Mouse (Mus musculus) ES-Bruce4 (cell line): ENCODE results near the gene Dguok. TPM values are rescaled to one million over a fixed set of nuclear protein-coding genes. Genes with fewer than 3 reads are reported as not detected.

Source experiments
- H3K27ac ChIP-seq: 2 replicates; pipeline ENCODE4 v1.5.1; 2012; ENCODE audit warnings: low read length, inconsistent platforms; ENCODE audit not compliant: insufficient read depth
- H3K27me3 ChIP-seq: 2 replicates; pipeline ENCODE4 v1.6.1; 2012; ENCODE audit warnings: mild to moderate bottlenecking, low read length, inconsistent platforms; ENCODE audit not compliant: control insufficient read depth, poor library complexity, insufficient read depth, severe bottlenecking
- H3K36me3 ChIP-seq: 2 replicates; pipeline ENCODE4 v1.6.1; 2012; ENCODE audit warnings: inconsistent platforms, mild to moderate bottlenecking, low read length, moderate library complexity; ENCODE audit not compliant: control insufficient read depth, poor library complexity, insufficient read depth, severe bottlenecking
- H3K4me1 ChIP-seq: one replicate; pipeline ENCODE4 v1.8.1; 2011; ENCODE audit warnings: low read length; ENCODE audit not compliant: control insufficient read depth, insufficient read depth
- H3K4me3 ChIP-seq: 2 replicates; pipeline ENCODE4 v1.5.1; 2011; ENCODE audit warnings: low read depth, mild to moderate bottlenecking, low read length
- H3K9ac ChIP-seq: 2 replicates; pipeline ENCODE4 v1.6.1; 2012; ENCODE audit warnings: low read depth, mild to moderate bottlenecking, inconsistent platforms; ENCODE audit not compliant: poor library complexity, severe bottlenecking
- H3K9me3 ChIP-seq: replicated peaks from 2 replicates; pipeline ENCODE4 v1.6.1; 2012; ENCODE audit warnings: mild to moderate bottlenecking, low read length, inconsistent platforms; ENCODE audit not compliant: control insufficient read depth, poor library complexity, insufficient read depth, severe bottlenecking
- CTCF ChIP-seq: IDR thresholded peaks from one replicate; pipeline ENCODE4 v1.8.1; 2011; ENCODE audit warnings: low read depth, low read length
- EP300 ChIP-seq: IDR thresholded peaks from 2 replicates; pipeline ENCODE4 v1.6.1; 2011; ENCODE audit warnings: low read depth, low read length; ENCODE audit not compliant: insufficient read depth
- POLR2A ChIP-seq: IDR thresholded peaks from one replicate; pipeline ENCODE4 v1.8.1; 2011; ENCODE audit warnings: low read length; ENCODE audit not compliant: insufficient read depth
- polyA plus RNA-seq: library from polyadenylated mRNA; stranded (reverse); fragments of >200 nt; gene quantifications from 2 replicates; pipeline ENCODE4 v1.2.4, GENCODE M21; 2011; ENCODE audit warnings: low read depth; ENCODE audit not compliant: missing spikeins, insufficient read depth, insufficient read length

Gene Dguok
- polyA plus RNA-seq, 1 experiment, result 48.0 TPM

- H3K9me3 ChIP-seq, result no peaks in the 10 kb centered on the region
- no peak overlapping the region for H3K4me3 ChIP-seq
- no peak overlapping the region for H3K9ac ChIP-seq
- no peaks in the 10 kb centered on the region for H3K4me1 ChIP-seq
- no peaks in the 10 kb centered on the region for H3K36me3 ChIP-seq
- no peaks in the 10 kb centered on the region for H3K27me3 ChIP-seq
- H3K27ac ChIP-seq, result no peak overlapping the region
- TF ChIP-seq POLR2A, result no peak
- TF ChIP-seq CTCF, result no peak
- TF ChIP-seq EP300, result no peak
Measured at GRCm38 (mm10) chr6:83437225-83437624, 69.5 kb downstream of the Dguok start.

- no peaks in the 10 kb centered on the region for H3K36me3 ChIP-seq
- H3K27ac ChIP-seq, result no peak overlapping the region
- no peak overlapping the region for H3K9ac ChIP-seq
- H3K9me3 ChIP-seq, result no peaks in the 10 kb centered on the region
- H3K4me3 ChIP-seq, result no peak overlapping the region
- no peak for TF ChIP-seq EP300
- TF ChIP-seq CTCF, result no peak
- no peak for TF ChIP-seq POLR2A
- H3K4me1 ChIP-seq, result no peaks in the 10 kb centered on the region
- no peaks in the 10 kb centered on the region for H3K27me3 ChIP-seq
Measured at GRCm38 (mm10) chr6:83436547-83436946, 70.2 kb downstream of the Dguok start.

- Histone ChIP-seq H3K27ac (no peak overlapping the region), H3K9ac (no peak overlapping the region), H3K36me3 (no peaks in the 10 kb centered on the region), H3K4me3 (no peak overlapping the region), H3K4me1 (no peaks in the 10 kb centered on the region), H3K27me3 (no peaks in the 10 kb centered on the region), H3K9me3 (no peaks in the 10 kb centered on the region)
- TF ChIP-seq EP300 (no peak), CTCF (no peak), POLR2A (no peak)
Measured at GRCm38 (mm10) chr6:83435174-83435573, 71.6 kb downstream of the Dguok start.

GRCm38 (mm10) chr6:83433546-83433945 lies 73.2 kb downstream of the Dguok start:
- Histone ChIP-seq H3K27me3 (no peaks in the 10 kb centered on the region), H3K4me1 (no peaks in the 10 kb centered on the region), H3K9me3 (no peaks in the 10 kb centered on the region), H3K27ac (no peak overlapping the region), H3K36me3 (no peaks in the 10 kb centered on the region), H3K4me3 (no peak overlapping the region), H3K9ac (no peak overlapping the region)
- no peak for TF ChIP-seq CTCF
- no peak for TF ChIP-seq POLR2A
- TF ChIP-seq EP300, result no peak

- H3K9me3 ChIP-seq, result no peaks in the 10 kb centered on the region
- no peak overlapping the region for H3K4me3 ChIP-seq
- no peaks in the 10 kb centered on the region for H3K27me3 ChIP-seq
- TF ChIP-seq CTCF (no peak), EP300 (no peak), POLR2A (no peak)
- no peak overlapping the region for H3K27ac ChIP-seq
- H3K36me3 ChIP-seq, result no peaks in the 10 kb centered on the region
- no peaks in the 10 kb centered on the region for H3K4me1 ChIP-seq
- no peak overlapping the region for H3K9ac ChIP-seq
Measured at GRCm38 (mm10) chr6:83432966-83433365, 73.8 kb downstream of the Dguok start.

Other genes starting within 250 kb of the Dguok start
- 58.4 and 63.8 TPM in 2 replicates for gene Mthfd2, start 181.1 kb downstream of the Dguok start, polyA plus RNA-seq
- gene Mob1a, start 181.0 kb downstream of the Dguok start, polyA plus RNA-seq, result 49.5 and 62.1 TPM in 2 replicates
- gene Bola3, start 157.8 kb downstream of the Dguok start, polyA plus RNA-seq, result 37.9 and 38.1 TPM in 2 replicates
- 7.4 and 8.3 TPM in 2 replicates for gene Tet3, start 47.9 kb downstream of the Dguok start, polyA plus RNA-seq
- 1.9 and 2.1 TPM in 2 replicates for gene Actg2, start 29.3 kb upstream of the Dguok start, polyA plus RNA-seq
- gene Stambp, start 65.8 kb upstream of the Dguok start, polyA plus RNA-seq, result 8.9 and 10.8 TPM in 2 replicates
- not detected in 2 replicates for gene Clec4f, start 149.2 kb upstream of the Dguok start, polyA plus RNA-seq
- not detected in 2 replicates for gene Cd207, start 170.9 kb upstream of the Dguok start, polyA plus RNA-seq
- gene Vax2, start 204.3 kb upstream of the Dguok start, polyA plus RNA-seq, result not detected in 2 replicates
- gene Atp6v1b1, start 236.0 kb upstream of the Dguok start, polyA plus RNA-seq, result not detected in 2 replicates